Mouse (Mus musculus): ENCODE measurements around the gene Dlec1. TPM values are rescaled to one million over a fixed set of nuclear protein-coding genes. Genes with fewer than 3 reads are reported as not detected.

Dlec1 gene
- total RNA-seq, 2 experiments from 2014 or later = not detected

Other genes with a start within 250 kb of the Dlec1 start
- 17.3 and 17.8 TPM in 2 replicates for gene Ctdspl, start 176.0 kb upstream of the Dlec1 start, total RNA-seq (2015)
- 8.5 and 9.8 TPM in 2 replicates for gene Ctdspl, start 176.0 kb upstream of the Dlec1 start, total RNA-seq (2017)
- 17.0 and 22.8 TPM in 2 replicates for gene Vill, start 49.7 kb upstream of the Dlec1 start, total RNA-seq (2015)
- gene Vill, start 49.7 kb upstream of the Dlec1 start, total RNA-seq (2017) = 69.9 and 92.7 TPM in 2 replicates
- gene Plcd1, start 9.0 kb upstream of the Dlec1 start, total RNA-seq (2015) = 0.16 and 0.87 TPM in 2 replicates
- gene Plcd1, start 9.0 kb upstream of the Dlec1 start, total RNA-seq (2017) = 0.26 and 0.53 TPM in 2 replicates
- 0.34 and 0.78 TPM in 2 replicates for gene Acaa1b, start 54.6 kb downstream of the Dlec1 start, total RNA-seq (2015)
- gene Acaa1b, start 54.6 kb downstream of the Dlec1 start, total RNA-seq (2017) = not detected in 2 replicates
- not detected in 2 replicates for gene Gm47289, start 56.7 kb downstream of the Dlec1 start, total RNA-seq (2015)
- not detected in 2 replicates for gene Gm47289, start 56.7 kb downstream of the Dlec1 start, total RNA-seq (2017)
- not detected in 2 replicates for gene Slc22a13, start 106.6 kb downstream of the Dlec1 start, total RNA-seq (2015)
- not detected in 2 replicates for gene Slc22a13, start 106.6 kb downstream of the Dlec1 start, total RNA-seq (2017)
- 14.3 and 16.8 TPM in 2 replicates for gene Oxsr1, start 219.9 kb downstream of the Dlec1 start, total RNA-seq (2015)
- 35.1 and 36.9 TPM in 2 replicates for gene Oxsr1, start 219.9 kb downstream of the Dlec1 start, total RNA-seq (2017)
- 31.9 and 37.2 TPM in 2 replicates for gene Acaa1a, start 237.2 kb downstream of the Dlec1 start, total RNA-seq (2015)
- gene Acaa1a, start 237.2 kb downstream of the Dlec1 start, total RNA-seq (2017) = 27.4 and 32.5 TPM in 2 replicates
- gene Myd88, start 238.9 kb downstream of the Dlec1 start, total RNA-seq (2015) = 91.9 and 92.2 TPM in 2 replicates
- 61.1 and 62.7 TPM in 2 replicates for gene Myd88, start 238.9 kb downstream of the Dlec1 start, total RNA-seq (2017)